Mouse (Mus musculus) urinary bladder, postnatal 4 days (tissue): Measurements from ENCODE around the gene Cfap300.

Experiments
- DNase-seq, 2 experiments: peaks; one replicate each; pipeline ENCODE4 v3.0.0; 2021 to 2022; ENCODE audit warnings: low spot score in 2 of 2

The Cfap300 gene

GRCm38 (mm10) chr9:8042338-8043043, at the start of gene Cfap300:
Gene Cfap300, minus strand, starts transcription at chr9:8042823.
- DNase-seq, result peak; percentile 92 to 95

GRCm38 (mm10) chr9:8078882-8079281, 36.3 kb upstream of the Cfap300 start:
- no peak for DNase-seq

GRCm38 (mm10) chr9:8074345-8074744, 31.7 kb upstream of the Cfap300 start:
- no peak for DNase-seq

- no peak for DNase-seq
These were observed 30.7 kb upstream of the Cfap300 start for GRCm38 (mm10) chr9:8073203-8073755.

GRCm38 (mm10) chr9:8059636-8060035, 17.0 kb upstream of the Cfap300 start:
- no peak for DNase-seq

GRCm38 (mm10) chr9:8054831-8055230, 12.2 kb upstream of the Cfap300 start:
- no peak for DNase-seq

GRCm38 (mm10) chr9:8043044-8043387, 393 bp upstream of the Cfap300 start:
- DNase-seq, result no peak

GRCm38 (mm10) chr9:8035546-8035945, 7.1 kb downstream of the Cfap300 start:
- DNase-seq, result no peak

- no peak for DNase-seq
These were observed 7.5 kb downstream of the Cfap300 start for GRCm38 (mm10) chr9:8035091-8035490.

- DNase-seq, result no peak
These were observed 8.5 kb downstream of the Cfap300 start for GRCm38 (mm10) chr9:8034143-8034542.

GRCm38 (mm10) chr9:8032847-8033246, 9.8 kb downstream of the Cfap300 start:
- DNase-seq, result no peak

GRCm38 (mm10) chr9:8018609-8019008, 24.0 kb downstream of the Cfap300 start:
- DNase-seq, result no peak

- peak; percentile 20 to 62 for DNase-seq
These were observed 25.2 kb downstream of the Cfap300 start for GRCm38 (mm10) chr9:8017253-8017913.

- peak; percentile 93 to 94 for DNase-seq
These were observed 38.1 kb downstream of the Cfap300 start, which contains the start of gene Yap1 for GRCm38 (mm10) chr9:8004370-8004991. Gene Yap1, minus strand, starts transcription at chr9:8004596.

GRCm38 (mm10) chr9:8003301-8004271, 39.0 kb downstream of the Cfap300 start:
- peak; percentile 62 to 71 for DNase-seq

- DNase-seq, result no peak
These were observed 39.8 kb downstream of the Cfap300 start for GRCm38 (mm10) chr9:8002806-8003205.

- no peak for DNase-seq
These were observed 41.3 kb downstream of the Cfap300 start for GRCm38 (mm10) chr9:8001352-8001751.

- no peak for DNase-seq
These were observed 48.3 kb downstream of the Cfap300 start for GRCm38 (mm10) chr9:7994275-7994674.

- no peak for DNase-seq
These were observed 50.0 kb downstream of the Cfap300 start for GRCm38 (mm10) chr9:7992651-7993050.

- no peak for DNase-seq
These were observed 51.7 kb downstream of the Cfap300 start for GRCm38 (mm10) chr9:7990897-7991296.

GRCm38 (mm10) chr9:7987119-7987518, 55.5 kb downstream of the Cfap300 start:
- DNase-seq, result no peak
